Mouse (Mus musculus) megakaryocyte, adult 5-6 weeks (primary cell): ENCODE data around the gene Lcorl. TPM values are rescaled to one million over a fixed set of nuclear protein-coding genes. Genes with fewer than 3 reads are reported as not detected.

ENCODE experiments used
- total RNA-seq, 2 experiments: library from RNA; stranded (forward) in 1 of 2; stranded (reverse) in 1 of 2; fragments of 153-499, 151-499 nt in 1 of 2; fragments of 221-1000, 200-1000 nt in 1 of 2; gene quantifications; 2 replicates each; pipeline versions ENCODE4 v1.2.3 to v1.2.4; 2015 to 2017

Lcorl gene
- total RNA-seq, 2 experiments from 2014 or later: 25.5 to 27.8 TPM

Other genes starting within 250 kb of the Lcorl start
- gene Fam184b, start 218.0 kb downstream of the Lcorl start, total RNA-seq (2015): 0.36 TPM in 1 of 2 replicates, not detected in the other
- not detected in 2 replicates for gene Fam184b, start 218.0 kb downstream of the Lcorl start, total RNA-seq (2017)
- gene Ncapg, start 187.7 kb downstream of the Lcorl start, total RNA-seq (2015): 93.3 and 99.1 TPM in 2 replicates
- 82.2 and 82.5 TPM in 2 replicates for gene Ncapg, start 187.7 kb downstream of the Lcorl start, total RNA-seq (2017)